Mouse (Mus musculus) MEL (cell line): Measurements from ENCODE around the gene Pnpla3.

Source experiments
- CTCF ChIP-seq, 3 experiments: IDR thresholded peaks in 2 of 3; conservative IDR thresholded peaks in 1 of 3; 2 replicates each; pipeline ENCODE4 v1.5.1; 2011 to 2012; ENCODE audit warnings: low read length in 3 of 3, low read depth in 2 of 3, mild to moderate bottlenecking in 2 of 3, improper control_type of control experiment in 1 of 3, inconsistent platforms in 1 of 3, mixed read lengths in 1 of 3, moderate library complexity in 1 of 3; ENCODE audit not compliant: control insufficient read depth in 1 of 3, insufficient read depth in 1 of 3, poor library complexity in 1 of 3, severe bottlenecking in 1 of 3
- EP300 ChIP-seq, 2 experiments: IDR thresholded peaks; 2 replicates each; pipeline ENCODE4 v1.6.1; 2011; ENCODE audit warnings: improper control_type of control experiment in 2 of 2, low read length in 2 of 2, low read depth in 1 of 2, mild to moderate bottlenecking in 1 of 2
- GATA1 ChIP-seq: IDR thresholded peaks from 2 replicates; pipeline ENCODE4 v1.6.1; 2011; ENCODE audit warnings: low read depth, low read length, improper control_type of control experiment
- HCFC1 ChIP-seq: IDR thresholded peaks from 2 replicates; pipeline ENCODE4 v1.6.1; 2012; ENCODE audit warnings: low read depth, mild to moderate bottlenecking, inconsistent platforms, low read length, improper control_type of control experiment, moderate library complexity
- MAX ChIP-seq: IDR thresholded peaks from 2 replicates; pipeline ENCODE4 v1.6.1; 2011; ENCODE audit warnings: low read length, improper control_type of control experiment
- MXI1 ChIP-seq: IDR thresholded peaks from 2 replicates; pipeline ENCODE4 v1.6.1; 2011; ENCODE audit warnings: mild to moderate bottlenecking, low read depth, low read length, improper control_type of control experiment
- MYB ChIP-seq: IDR thresholded peaks from 2 replicates; pipeline ENCODE4 v1.6.1; 2011; ENCODE audit warnings: mild to moderate bottlenecking, low read depth, low read length, improper control_type of control experiment
- POLR2A ChIP-seq, 2 experiments: IDR thresholded peaks; 2 replicates each; pipeline ENCODE4 v1.6.1; 2011 to 2012; ENCODE audit warnings: low read length in 2 of 2, mild to moderate bottlenecking in 2 of 2, control low read depth in 1 of 2, improper control_type of control experiment in 1 of 2, low read depth in 1 of 2, moderate library complexity in 1 of 2; ENCODE audit not compliant: control insufficient read depth in 1 of 2, insufficient read depth in 1 of 2, poor library complexity in 1 of 2
- RCOR1 ChIP-seq: IDR thresholded peaks from 2 replicates; pipeline ENCODE4 v1.6.1; 2012; ENCODE audit warnings: low read depth, mild to moderate bottlenecking, inconsistent platforms, low read length, improper control_type of control experiment
- TBP ChIP-seq: IDR thresholded peaks from 2 replicates; pipeline ENCODE4 v1.8.0; 2011; ENCODE audit warnings: low read depth, low read length, improper control_type of control experiment
- TCF12 ChIP-seq: IDR thresholded peaks from 2 replicates; pipeline ENCODE4 v1.6.1; 2014; ENCODE audit warnings: low read depth, mild to moderate bottlenecking, inconsistent platforms, low read length, improper control_type of control experiment, moderate library complexity
- USF1 ChIP-seq: IDR thresholded peaks from 2 replicates; pipeline ENCODE4 v1.6.1; 2014; ENCODE audit warnings: low read depth, mild to moderate bottlenecking, inconsistent platforms, low read length, improper control_type of control experiment, moderate library complexity

DNA sequence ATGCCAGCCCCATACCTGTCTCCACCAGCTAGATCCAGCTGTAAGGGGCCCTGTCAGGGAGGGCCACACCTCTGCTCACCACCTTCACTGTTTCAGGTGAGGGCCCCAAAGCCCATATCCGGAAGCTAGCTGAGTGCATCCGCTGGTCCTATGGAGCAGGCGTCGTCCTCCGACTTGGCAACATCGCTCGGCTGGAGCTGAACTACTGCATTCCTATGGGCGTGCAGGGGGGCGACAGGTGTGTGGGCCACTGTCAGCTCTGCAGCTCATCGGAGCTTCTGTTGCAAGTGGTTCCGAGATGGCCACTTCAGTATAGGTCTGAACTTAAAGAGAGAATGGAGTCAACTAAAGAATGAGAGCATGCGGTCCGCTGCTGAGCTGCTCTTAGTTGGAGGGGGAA lies 43.3 kb downstream of the Pnpla3 start:
- TF ChIP-seq CTCF (IDR thresholded peaks at IDR 0.05 in 2 of 3, conservative IDR thresholded peaks at IDR 0.05 in 1 of 3; ENCODE audit: control insufficient read depth in 1 of 3, insufficient read depth in 1 of 3, low read depth in 2 of 3, low read length in 3 of 3, poor library complexity in 1 of 3, severe bottlenecking in 1 of 3) = no peak
- no peak for TF ChIP-seq TBP
- no peak for TF ChIP-seq HCFC1
- no peak for TF ChIP-seq MYB
- no peak for TF ChIP-seq POLR2A (IDR thresholded peaks at IDR 0.05; ENCODE audit: control insufficient read depth in 1 of 2, insufficient read depth in 1 of 2, low read depth in 1 of 2, low read length in 2 of 2, poor library complexity in 1 of 2)
- TF ChIP-seq MAX = no peak
- no peak for TF ChIP-seq RCOR1
- no peak for TF ChIP-seq USF1
- no peak for TF ChIP-seq TCF12
- no peak for TF ChIP-seq EP300 (IDR thresholded peaks at IDR 0.05; ENCODE audit: low read depth in 1 of 2, low read length in 2 of 2)
- TF ChIP-seq GATA1 = no peak
- TF ChIP-seq MXI1 = no peak
